Comparison of ENCODE assay signal across 8 mouse cellular contexts in the genomic region with DNA sequence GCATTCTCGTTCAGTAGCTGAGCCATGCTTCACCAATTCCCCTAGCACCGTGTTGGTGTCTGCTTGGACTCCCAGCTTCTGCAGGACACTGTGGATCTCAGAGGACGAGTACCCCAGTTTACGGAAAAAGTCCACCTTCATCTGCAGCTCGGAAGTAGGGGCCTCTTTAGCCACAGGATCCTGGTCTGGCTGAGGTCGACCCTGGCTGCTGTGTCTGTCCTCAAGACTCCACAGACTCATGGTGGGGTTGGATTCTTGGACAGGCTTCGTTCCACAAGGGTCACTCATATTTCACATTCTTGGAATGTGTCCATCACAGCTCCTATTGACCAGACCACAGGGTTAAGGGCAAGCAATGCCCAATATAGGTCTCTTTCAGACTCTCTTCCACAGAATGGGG. TPM values are rescaled to one million over a fixed set of nuclear protein-coding genes. Genes with fewer than 3 reads are reported as not detected.
A peak's percentile ranks its signal among the peaks of the same experiment; 100 is the strongest.
DNase-seq lines count a peak whose midpoint lies in the region; ATAC-seq and TF ChIP-seq lines count a peak whose summit lies in the region.

No protein-coding gene starts in this region.

- no peak for ATAC-seq in erythroblast, adult 5-6 weeks (replicated peaks; ENCODE audit: low FRiP score, poor library complexity, severe bottlenecking)
- no peak for ATAC-seq in limb, embryonic 15.5 days (ENCODE audit: insufficient number of reproducible peaks, low FRiP score, low TSS enrichment, low read depth)
- no peak for ATAC-seq in stomach, embryonic 16.5 days (ENCODE audit: insufficient read depth, low FRiP score)

- H3K9ac ChIP-seq in limb, embryonic 15.5 days = no peak overlapping the region
- peak overlapping the region; percentile 79 for H3K9ac ChIP-seq in stomach, embryonic 16.5 days (ENCODE audit: low read length)

- H3K4me2 ChIP-seq in limb, embryonic 15.5 days = peak overlapping the region; percentile 98
- H3K4me2 ChIP-seq in stomach, embryonic 16.5 days (ENCODE audit: low read depth, low read length) = peak overlapping the region; percentile 97

- no peak overlapping the region for H3K27ac ChIP-seq in testis, adult 2 months (ENCODE audit: control insufficient read depth, insufficient read depth, low read depth, low read length)
- no peak overlapping the region for H3K27ac ChIP-seq in limb, embryonic 15.5 days
- peak overlapping the region; percentile 94 for H3K27ac ChIP-seq in stomach, embryonic 16.5 days (ENCODE audit: low read length)

- H3K4me3 ChIP-seq in erythroblast, embryonic 14.5 days (replicated peaks) = peak overlapping the region; percentile 71
- H3K4me3 ChIP-seq in testis, adult 2 months (ENCODE audit: control insufficient read depth, low read depth, low read length) = peak overlapping the region; percentile 94; the same call in 1 of the 2 replicates
- H3K4me3 ChIP-seq in limb, embryonic 15.5 days = peak overlapping the region; percentile 76
- peak overlapping the region; percentile 82 for H3K4me3 ChIP-seq in stomach, embryonic 16.5 days (replicated peaks; ENCODE audit: low read length)

- H3K9me3 ChIP-seq in erythroblast, embryonic 14.5 days (ENCODE audit: control insufficient read depth, low read length) = no peaks in the 10 kb centered on the region
- no peaks in the 10 kb centered on the region for H3K9me3 ChIP-seq in limb, embryonic 15.5 days
- no peaks in the 10 kb centered on the region for H3K9me3 ChIP-seq in stomach, embryonic 16.5 days (replicated peaks; ENCODE audit: control insufficient read depth, low read length)

- TF ChIP-seq POLR2A in testis, adult 2 months (IDR thresholded peaks at IDR 0.05; ENCODE audit: control insufficient read depth, low read depth, low read length) = no peak

- intact Hi-C loops in gastrocnemius, postnatal 14 days (cut with DNase I; ENCODE audit: low total_unique reads) = no loop called here

- no peak for TF ChIP-seq CTCF in testis, adult 2 months (IDR thresholded peaks at IDR 0.05; ENCODE audit: control insufficient read depth, insufficient read depth, insufficient replicate concordance, low read depth, low read length)

- H3K4me1 ChIP-seq in erythroblast, embryonic 14.5 days (ENCODE audit: control insufficient read depth) = peaks cover 39% of the 10 kb centered on the region
- H3K4me1 ChIP-seq in testis, adult 2 months (ENCODE audit: control insufficient read depth, insufficient read depth, low read length) = peaks cover 16% of the 10 kb centered on the region
- peaks cover 36% of the 10 kb centered on the region for H3K4me1 ChIP-seq in limb, embryonic 15.5 days
- peaks cover 36% of the 10 kb centered on the region for H3K4me1 ChIP-seq in stomach, embryonic 16.5 days (ENCODE audit: control insufficient read depth, insufficient read depth, low read length)

- 73% methylated on average over 7 of the region's 7 CpGs for WGBS in limb, embryonic 15.5 days
- 70% methylated on average over 7 of the region's 7 CpGs for whole genome bisulfite sequencing in stomach, embryonic 16.5 days

- no peak for DNase-seq in testis, postnatal 10 days (ENCODE audit: low spot score)
- DNase-seq in cerebellum, adult 11 months = no peak
- DNase-seq in gastrocnemius, postnatal 14 days = no peak

- H3K27me3 ChIP-seq in erythroblast, embryonic 14.5 days (ENCODE audit: control insufficient read depth) = peaks cover 8% of the 10 kb centered on the region
- H3K27me3 ChIP-seq in testis, adult 2 months (ENCODE audit: control insufficient read depth, insufficient read depth, low read length) = no peaks in the 10 kb centered on the region
- H3K27me3 ChIP-seq in limb, embryonic 15.5 days = peaks cover 8% of the 10 kb centered on the region
- H3K27me3 ChIP-seq in stomach, embryonic 16.5 days (ENCODE audit: control insufficient read depth, insufficient read depth, low read length) = no peaks in the 10 kb centered on the region

- H3K36me3 ChIP-seq in erythroblast, embryonic 14.5 days (ENCODE audit: control insufficient read depth) = no peaks in the 10 kb centered on the region
- no peaks in the 10 kb centered on the region for H3K36me3 ChIP-seq in testis, adult 2 months (ENCODE audit: control insufficient read depth, insufficient read depth, low read length)
- H3K36me3 ChIP-seq in limb, embryonic 15.5 days = no peaks in the 10 kb centered on the region; the same call in 1 of the 2 replicates
- no peaks in the 10 kb centered on the region for H3K36me3 ChIP-seq in stomach, embryonic 16.5 days (ENCODE audit: control insufficient read depth, insufficient read depth, low read length)

RNA-seq across cellular contexts. Expression of a gene that starts 0.9 kb away (rescaled TPM):
- polyA plus RNA-seq in erythroblast, embryonic 14.5 days (2012) = 0.13 and 0.19 TPM in 2 replicates
- 1.3 and 1.5 TPM in 2 replicates for total RNA-seq in erythroblast, adult 5-6 weeks (2015; ENCODE audit: low replicate concordance)
- total RNA-seq in erythroblast, adult 5-6 weeks (2017; ENCODE audit: low replicate concordance) = 1.2 TPM in 1 of 2 replicates, not detected in the other
- polyA plus RNA-seq in testis, adult 2 months (2012; rRNA removed) = 1.4 and 2.3 TPM in 2 replicates
- polyA plus RNA-seq in limb, embryonic 15.5 days (2015; fragmentation: Nextera tagmentation; extraction: Ambion mirVana) = 1.8 and 2.1 TPM in 2 replicates
- polyA plus RNA-seq in stomach, embryonic 16.5 days (2015; fragmentation: Nextera tagmentation; extraction: Ambion mirVana) = 1.6 and 2.1 TPM in 2 replicates
- 1 to 10 TPM; 1.5 to 2.5 TPM for total RNA-seq in gastrocnemius, postnatal 14 days (2021)

RNA-seq across cellular contexts. Expression of a gene that starts 41.8 kb away (rescaled TPM):
- polyA plus RNA-seq in erythroblast, embryonic 14.5 days (2012) = 14.6 and 15.6 TPM in 2 replicates
- 15.0 and 20.8 TPM in 2 replicates for total RNA-seq in erythroblast, adult 5-6 weeks (2015; ENCODE audit: low replicate concordance)
- total RNA-seq in erythroblast, adult 5-6 weeks (2017; ENCODE audit: low replicate concordance) = 20.4 and 34.7 TPM in 2 replicates
- 63.2 and 67.3 TPM in 2 replicates for polyA plus RNA-seq in testis, adult 2 months (2012; rRNA removed)
- polyA plus RNA-seq in limb, embryonic 15.5 days (2015; fragmentation: Nextera tagmentation; extraction: Ambion mirVana) = 48.6 and 49.3 TPM in 2 replicates
- 41.5 and 45.0 TPM in 2 replicates for polyA plus RNA-seq in stomach, embryonic 16.5 days (2015; fragmentation: Nextera tagmentation; extraction: Ambion mirVana)
- total RNA-seq in gastrocnemius, postnatal 14 days (2021) = 10 to 100 TPM in 1 of 2 experiments, 1 to 10 TPM in 1; 8.4 to 10.1 TPM
